Mouse (Mus musculus) cerebellum, adult (tissue): ENCODE measurements around the gene Rnf223.
"Not testable (repeated sequence)": the region's sequence is repeated elsewhere in the genome, so short reads cannot be mapped to it uniquely, and the experiment has no call there.

Experiments used
- ATAC-seq: cut with Nextera tagmentation; 2 replicates; pipeline ENCODE4 v1.9.2; 2017; ENCODE audit warnings: mild to moderate bottlenecking, moderate library complexity, mixed read lengths; ENCODE audit not compliant: insufficient number of reproducible peaks, low FRiP score, low TSS enrichment

Gene Rnf223

DNA sequence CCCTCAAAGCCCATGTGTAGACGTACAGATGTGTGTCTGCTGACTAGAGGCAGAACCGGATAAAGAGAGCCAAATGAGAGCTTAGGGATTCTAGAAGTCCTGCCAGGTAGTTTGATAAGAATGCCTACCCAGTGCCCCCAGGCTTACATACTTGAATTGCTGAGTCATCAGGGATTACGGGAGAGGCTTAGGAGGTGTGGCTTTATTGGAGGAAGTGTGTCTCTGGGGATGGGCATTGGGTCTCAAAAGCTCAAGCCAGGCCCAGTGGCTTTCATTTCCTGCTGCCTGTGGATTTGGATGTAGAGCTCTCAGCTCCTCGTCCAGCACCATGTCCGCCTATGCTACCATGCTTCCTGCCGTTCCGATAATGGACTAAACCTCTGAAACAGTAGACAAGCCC is 3.5 kb upstream of the Rnf223 start:
- ATAC-seq = no peak

DNA sequence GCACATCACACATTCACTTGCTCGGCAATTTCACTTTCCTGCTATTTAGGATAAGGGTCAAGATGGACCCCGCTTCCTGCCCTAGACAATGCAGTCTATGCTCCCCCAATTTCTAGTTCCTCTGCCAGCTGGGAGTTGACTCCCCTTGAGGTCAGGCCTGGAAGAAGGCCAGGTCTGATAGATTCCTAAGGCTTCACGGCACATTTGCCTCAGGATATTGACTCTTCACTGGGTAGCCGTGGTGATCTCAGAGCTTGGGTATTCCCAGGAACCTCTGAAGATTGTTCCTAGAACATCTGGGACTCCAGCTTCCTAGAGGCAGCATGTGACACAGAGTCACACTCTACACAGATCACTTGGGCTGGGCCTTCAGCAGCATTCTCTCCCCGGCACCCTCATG is 1.6 kb upstream of the Rnf223 start:
- no peak for ATAC-seq

DNA sequence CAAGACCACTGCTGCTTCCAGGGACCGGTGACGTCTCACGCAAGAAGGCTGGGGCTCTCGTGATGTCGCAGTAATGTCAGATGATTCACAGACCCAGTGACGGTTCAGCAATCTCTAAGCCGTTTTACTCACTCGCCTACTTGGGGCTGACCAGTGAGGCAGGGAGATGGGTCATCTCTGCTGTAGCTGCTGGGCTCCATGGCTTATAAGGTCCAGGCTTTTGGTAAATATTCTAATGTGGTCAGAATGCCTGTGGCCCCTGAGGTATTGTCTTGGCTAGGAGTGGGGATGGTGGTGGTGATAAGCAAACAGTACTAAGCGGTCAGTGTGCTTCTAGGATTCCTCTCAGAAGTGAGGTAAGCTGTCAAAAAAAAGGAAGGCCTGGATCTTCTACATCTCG is 627 bp downstream of the Rnf223 start:
- ATAC-seq = no peak

DNA sequence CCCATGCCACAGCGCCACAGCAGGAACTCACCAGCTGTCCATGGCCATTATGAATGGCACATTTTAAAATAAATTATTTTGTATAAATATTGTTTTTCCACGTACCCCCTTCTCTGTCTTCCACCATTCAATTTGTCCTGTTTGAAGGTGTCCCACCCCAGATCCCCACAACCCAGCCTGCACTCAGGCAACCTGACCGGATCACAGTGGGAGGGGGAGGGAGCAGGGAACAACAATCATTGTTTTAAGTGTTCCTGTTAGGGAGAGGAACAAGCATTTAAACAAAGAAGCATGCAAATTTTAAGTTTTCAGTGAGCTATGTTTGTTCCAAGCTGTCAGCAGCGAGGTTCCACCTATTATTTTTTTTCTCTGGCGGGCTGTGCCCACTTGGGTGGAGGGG is 3.0 kb downstream of the Rnf223 start:
- ATAC-seq = no peak

DNA sequence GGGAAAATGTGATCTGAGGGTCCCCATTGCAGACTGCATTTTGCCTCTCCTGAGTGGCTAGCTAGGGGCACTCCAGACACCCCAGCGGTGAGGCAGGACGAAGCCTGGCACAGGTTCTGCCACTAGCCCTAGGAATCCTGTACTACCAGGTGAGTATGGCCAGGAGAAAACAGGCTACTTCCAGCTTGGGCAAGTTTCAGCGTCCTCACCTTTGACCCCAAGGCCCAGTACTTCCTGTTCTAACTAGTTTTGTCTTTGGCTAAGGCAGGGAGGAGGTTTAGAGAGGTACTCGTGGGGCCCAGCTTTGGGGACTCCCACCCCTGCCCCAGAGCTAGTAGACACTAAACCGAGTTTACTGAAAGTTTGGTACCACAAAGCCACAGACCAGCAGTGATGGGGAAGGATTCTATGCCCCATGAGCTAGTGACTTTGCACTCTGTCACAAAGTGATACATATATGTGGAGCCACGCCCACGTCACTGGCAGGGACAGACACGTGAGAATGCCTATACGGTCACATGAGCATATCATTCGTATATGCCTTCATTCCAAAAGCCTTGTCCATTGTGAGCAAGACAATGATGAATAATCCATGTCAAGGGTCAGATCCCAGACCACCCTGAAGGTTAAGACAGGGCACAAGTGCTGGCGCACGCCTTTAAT is 3.8 kb downstream of the Rnf223 start:
- no peak for ATAC-seq

DNA sequence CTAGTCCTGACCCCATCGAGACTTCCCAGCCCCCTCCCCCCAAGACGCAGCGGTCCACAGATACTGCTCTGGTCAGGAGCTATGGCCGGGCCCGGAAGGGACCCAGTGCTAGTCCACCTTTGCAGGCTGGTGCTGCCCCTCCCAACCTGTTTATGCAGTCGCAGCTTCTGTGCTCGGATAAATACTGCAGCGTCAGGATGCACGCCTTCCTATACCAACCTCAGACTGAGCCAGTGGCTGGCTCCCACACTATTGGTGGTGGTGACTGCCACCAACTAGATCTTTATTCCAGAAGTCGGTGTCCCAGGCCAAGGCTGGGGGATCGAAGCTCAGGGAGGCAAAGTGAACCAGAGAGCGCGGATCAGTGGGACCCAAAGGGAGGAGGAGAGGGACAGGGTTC is 4.8 kb downstream of the Rnf223 start:
- no peak for ATAC-seq

DNA sequence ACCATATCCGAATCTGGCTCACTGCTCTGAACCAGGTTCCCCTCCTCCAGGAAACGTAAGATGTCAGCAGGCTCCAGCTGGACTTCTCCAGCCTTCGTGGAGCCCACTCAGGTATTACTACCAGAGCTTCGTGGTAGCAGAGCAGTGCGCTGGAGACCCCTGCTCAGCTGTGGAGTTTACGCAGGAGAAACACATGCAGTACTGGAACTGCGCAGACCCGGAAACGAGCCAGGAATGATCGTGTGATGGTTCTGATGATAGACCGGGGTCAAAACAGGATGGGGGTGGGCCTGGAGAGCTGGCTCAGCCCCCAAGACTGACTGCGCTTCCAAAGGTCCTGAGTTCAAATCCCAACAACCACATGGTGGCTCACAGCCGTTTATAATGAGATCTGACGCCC is 5.5 kb downstream of the Rnf223 start:
- no peak for ATAC-seq

DNA sequence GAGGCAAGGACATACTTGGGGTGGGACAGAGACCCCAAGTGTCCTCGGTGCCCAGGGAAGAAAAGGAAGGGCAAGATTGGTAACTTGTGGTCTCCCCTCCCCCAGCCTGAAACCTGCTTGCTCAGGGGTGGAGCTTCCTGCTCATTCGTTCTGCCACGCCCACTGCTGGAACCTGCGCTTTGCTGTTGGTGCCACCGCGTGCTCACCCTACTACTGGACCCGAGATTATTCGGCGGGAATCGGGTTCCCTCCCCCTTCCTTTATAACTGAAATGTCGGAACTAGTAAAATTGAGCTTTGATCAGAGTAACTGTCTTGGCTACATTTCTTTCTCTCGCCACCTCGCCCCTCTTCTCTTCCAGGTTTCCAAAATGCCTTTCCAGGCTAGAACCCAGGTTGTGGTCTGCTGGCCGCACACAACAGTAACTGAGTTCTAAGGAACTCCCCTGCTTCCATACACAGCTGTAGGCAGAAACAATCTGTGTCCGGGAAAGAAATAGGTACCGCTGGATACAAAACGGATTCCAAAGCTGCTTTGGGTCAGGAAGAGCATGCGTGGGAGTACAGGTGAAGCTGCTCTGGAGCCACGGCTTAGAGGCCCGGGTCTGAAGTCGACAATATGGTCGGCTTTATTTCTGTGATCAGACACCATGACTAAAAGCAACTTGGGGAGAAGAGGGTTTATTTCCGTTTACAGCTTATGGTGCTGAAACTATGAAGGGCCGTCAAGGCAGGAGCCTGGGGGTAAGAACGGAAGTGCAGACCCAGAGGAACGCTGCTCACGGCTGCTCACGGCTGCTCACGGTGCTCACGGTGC is 6.2 kb downstream of the Rnf223 start:
- no peak for ATAC-seq

DNA sequence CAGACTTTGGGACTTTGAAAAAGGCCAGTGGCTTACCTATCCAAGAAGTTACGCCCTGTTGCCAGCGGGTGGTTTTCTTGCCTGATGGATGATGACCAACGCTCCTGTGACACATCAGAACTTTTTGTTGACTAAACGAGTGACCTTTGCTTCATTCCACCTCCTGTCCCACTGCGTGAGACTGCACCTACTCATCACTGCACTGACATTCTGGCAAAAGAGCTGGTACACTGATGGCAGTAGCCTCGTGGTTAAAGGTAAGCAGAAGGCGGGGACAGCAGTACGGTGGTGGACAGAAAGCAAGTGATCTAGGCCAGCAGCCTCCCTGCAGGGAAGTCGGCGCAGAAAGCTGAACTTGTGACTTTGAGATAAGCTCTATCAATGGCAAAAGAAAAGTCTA is 20.6 kb downstream of the Rnf223 start:
- ATAC-seq = not testable (repeated sequence)

DNA sequence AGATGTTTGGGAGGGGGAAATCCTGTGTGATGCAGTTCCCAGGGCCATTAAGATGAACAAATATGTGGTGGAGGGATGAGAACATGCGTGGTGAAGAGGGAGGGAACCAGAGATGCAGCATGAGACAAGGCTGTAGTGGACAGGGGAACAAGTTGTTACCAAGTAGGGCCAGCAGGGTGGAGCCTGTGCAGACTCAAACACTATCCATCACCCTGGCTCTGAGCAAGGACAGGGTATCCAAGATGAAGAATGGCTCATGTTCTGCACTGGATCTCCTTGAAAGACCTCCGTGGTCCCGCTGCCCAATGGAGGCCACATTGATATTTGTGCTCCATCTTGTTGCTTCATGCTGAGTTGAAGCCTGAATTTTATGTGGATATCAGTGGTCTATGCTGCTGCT is 24.5 kb downstream of the Rnf223 start:
- no peak for ATAC-seq

DNA sequence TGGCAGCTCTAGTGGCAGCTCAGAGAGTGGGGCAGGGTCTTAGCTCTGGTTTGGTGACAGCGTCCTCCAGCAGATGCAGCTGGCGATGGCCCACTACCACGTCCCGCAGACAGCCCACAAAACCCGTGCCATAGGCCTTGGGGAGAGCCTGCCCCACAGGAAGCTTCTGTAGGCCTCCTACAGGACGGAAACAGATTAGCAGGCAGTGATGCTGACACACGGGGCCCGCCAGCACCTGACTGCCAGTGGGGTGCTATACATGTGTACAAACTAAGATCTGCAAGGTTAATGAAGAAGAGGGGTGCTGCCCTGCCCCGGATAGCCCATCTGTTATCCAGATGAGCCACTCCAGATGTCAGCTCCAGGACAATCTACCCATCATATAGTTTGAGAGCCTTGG is 36.2 kb downstream of the Rnf223 start:
- ATAC-seq = no peak

DNA sequence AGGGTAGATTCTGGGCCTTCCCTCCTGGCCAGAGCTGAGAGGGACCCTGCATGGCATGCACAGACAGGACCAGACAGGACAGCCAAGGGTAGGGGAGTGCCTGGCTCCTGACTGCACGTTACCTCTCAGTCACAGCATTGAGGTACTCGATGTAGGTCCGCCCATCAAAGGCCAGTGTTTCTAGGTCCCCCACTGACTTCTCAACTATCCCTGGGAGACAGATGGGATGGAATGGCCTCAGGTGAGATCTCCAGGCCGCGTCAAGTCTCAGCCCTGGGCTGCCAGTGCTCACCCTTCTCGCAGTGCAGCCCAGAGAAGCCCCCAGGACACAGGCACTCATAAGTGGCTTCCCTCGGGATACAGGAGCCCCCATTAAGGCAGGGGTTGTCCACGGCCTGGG is 38.3 kb downstream of the Rnf223 start:
- ATAC-seq = no peak

DNA sequence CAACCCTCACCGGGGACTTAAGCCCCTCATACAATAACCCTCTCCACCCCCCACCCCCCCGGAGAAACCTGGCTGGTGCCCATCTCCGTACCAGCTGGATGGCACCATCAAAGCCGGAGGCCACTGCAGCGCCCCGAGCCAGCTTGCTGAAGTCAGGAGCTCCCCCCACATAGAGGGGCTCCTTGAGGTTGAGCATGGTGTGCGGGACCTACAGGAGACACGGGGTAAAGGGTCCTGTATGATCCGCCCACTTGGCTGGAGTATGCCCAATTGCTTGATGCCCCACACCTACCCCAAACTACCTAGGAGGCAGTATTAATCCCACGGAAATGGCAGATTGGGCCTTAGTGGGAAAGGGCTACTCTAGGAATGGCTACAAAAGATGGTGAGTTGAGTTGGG is 38.8 kb downstream of the Rnf223 start:
- no peak for ATAC-seq

DNA sequence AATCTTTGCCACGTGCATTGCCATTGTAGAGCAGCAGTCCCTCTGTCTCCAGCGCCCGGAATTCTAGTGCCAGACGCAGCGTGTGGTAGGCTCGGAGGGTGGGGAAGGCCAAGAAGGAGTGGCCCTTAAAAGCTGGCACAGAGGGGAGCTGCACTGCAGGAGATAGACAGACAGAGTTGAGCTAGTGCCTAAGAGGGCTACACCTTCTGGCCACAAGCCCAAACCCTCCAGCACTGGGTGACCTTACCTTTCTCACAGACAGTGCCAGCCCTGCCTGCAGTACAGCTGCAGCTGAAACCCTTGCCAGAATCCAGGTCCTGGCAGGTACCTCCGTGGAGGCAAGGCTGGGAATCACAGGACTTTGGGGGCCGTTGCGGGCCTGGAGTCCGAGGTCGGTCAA is 41.5 kb downstream of the Rnf223 start:
- no peak for ATAC-seq

DNA sequence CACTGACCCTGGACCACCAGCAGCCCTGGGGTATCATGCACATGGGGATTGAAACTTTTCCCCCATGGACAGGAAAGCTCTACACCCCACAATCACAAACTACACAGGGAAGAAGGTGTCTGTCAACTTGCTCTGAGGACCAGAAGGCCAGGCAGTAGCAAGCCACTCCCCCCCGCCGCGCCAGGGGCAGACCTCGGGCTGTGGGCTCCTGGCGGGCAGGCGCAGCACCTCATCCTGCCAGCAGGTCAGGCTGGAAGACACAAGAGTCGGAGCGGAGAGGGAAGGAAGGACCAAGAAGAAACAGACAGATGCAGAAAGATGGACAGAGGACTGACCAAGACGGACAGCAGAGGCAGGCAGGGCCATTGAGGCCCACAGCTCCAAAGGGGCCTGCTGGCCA is 47.3 kb downstream of the Rnf223 start:
- no peak for ATAC-seq
